Mouse (Mus musculus) forebrain, embryonic 14.5 days (tissue): ENCODE data around the gene 1700013G24Rik. TPM values are rescaled to one million over a fixed set of nuclear protein-coding genes. Genes with fewer than 3 reads are reported as not detected.

Experiments used
- ATAC-seq: fragments of 200-750 bp; cut with Nextera tagmentation; 2 replicates; pipeline ENCODE4 v1.8.0; 2017; ENCODE audit warnings: mild to moderate bottlenecking, moderate library complexity
- DNase-seq: peaks from one replicate; pipeline ENCODE4 v3.0.0-alpha.2; 2015; ENCODE audit warnings: low spot score
- H3K27ac ChIP-seq: fragments of 300-500 bp; sonication (generic); 2 replicates; pipeline ENCODE4 v1.5.1; 2014; ENCODE audit warnings: low read depth, mild to moderate bottlenecking, control low read depth, low read length, moderate library complexity
- H3K27me3 ChIP-seq: fragments of 300-500 bp; sonication (generic); replicated peaks from 2 replicates; pipeline ENCODE4 v1.6.1; 2014; ENCODE audit warnings: low read length, control low read depth, mixed read lengths; ENCODE audit not compliant: control insufficient read depth, insufficient read depth
- H3K36me3 ChIP-seq: fragments of 300-500 bp; sonication (generic); 2 replicates; pipeline ENCODE4 v1.6.1; 2014; ENCODE audit warnings: low read length, control low read depth; ENCODE audit not compliant: control insufficient read depth, insufficient read depth
- H3K4me1 ChIP-seq: fragments of 300-500 bp; sonication (generic); 2 replicates; pipeline ENCODE4 v1.6.1; 2014; ENCODE audit warnings: antibody characterized with exemption, low read length, control low read depth; ENCODE audit not compliant: control insufficient read depth, insufficient read depth
- H3K4me2 ChIP-seq: fragments of 300-500 bp; sonication (generic); 2 replicates; pipeline ENCODE4 v1.6.1; 2014; ENCODE audit warnings: mild to moderate bottlenecking, control low read depth, low read length
- H3K4me3 ChIP-seq: fragments of 300-500 bp; sonication (generic); 2 replicates; pipeline ENCODE4 v1.5.1; 2014; ENCODE audit warnings: low read depth, low read length, control low read depth
- H3K9ac ChIP-seq: fragments of 300-500 bp; sonication (generic); 2 replicates; pipeline ENCODE4 v1.6.1; 2014; ENCODE audit warnings: mild to moderate bottlenecking, low read length, control low read depth, moderate library complexity
- H3K9me3 ChIP-seq: fragments of 300-500 bp; sonication (generic); replicated peaks from 2 replicates; pipeline ENCODE4 v1.6.1; 2016; ENCODE audit warnings: low read length, control low read depth, mixed read lengths; ENCODE audit not compliant: control insufficient read depth
- WGBS: fragments of 180-500 bp; shearing (Covaris S2); extraction: QIAGEN DNeasy Blood & Tissue Kit; methylation state at CpG from one replicate; pipeline ENCODE4 v1.1.7; 2014; 5-methylcytosine and 5-hydroxymethylcytosine counted together
- polyA plus RNA-seq: library from polyadenylated mRNA; unstranded; fragments of >200 nt; fragmentation: Nextera tagmentation; extraction: Ambion mirVana; gene quantifications from 2 replicates; pipeline ENCODE4 v1.2.1, GENCODE M21; 2014

1700013G24Rik gene
- polyA plus RNA-seq, 1 experiment from 2014 or later: not detected

- Histone ChIP-seq H3K9ac (no peak overlapping the region), H3K9me3 (no peaks in the 10 kb centered on the region), H3K4me3 (no peak overlapping the region), H3K4me1 (peaks cover 30% of the 10 kb centered on the region), H3K27me3 (no peaks in the 10 kb centered on the region), H3K36me3 (no peaks in the 10 kb centered on the region), H3K27ac (0 out of 2 replicates have a peak overlapping the region, but pooled peaks have one; percentile 39), H3K4me2 (no peak overlapping the region)
- no peak for DNase-seq
- no peak for ATAC-seq
- WGBS: 56% methylated on average over 14 of the region's 14 CpGs
Measured at GRCm38 (mm10) chr4:137485258-137485960, 32.3 kb downstream of the 1700013G24Rik start.

DNA sequence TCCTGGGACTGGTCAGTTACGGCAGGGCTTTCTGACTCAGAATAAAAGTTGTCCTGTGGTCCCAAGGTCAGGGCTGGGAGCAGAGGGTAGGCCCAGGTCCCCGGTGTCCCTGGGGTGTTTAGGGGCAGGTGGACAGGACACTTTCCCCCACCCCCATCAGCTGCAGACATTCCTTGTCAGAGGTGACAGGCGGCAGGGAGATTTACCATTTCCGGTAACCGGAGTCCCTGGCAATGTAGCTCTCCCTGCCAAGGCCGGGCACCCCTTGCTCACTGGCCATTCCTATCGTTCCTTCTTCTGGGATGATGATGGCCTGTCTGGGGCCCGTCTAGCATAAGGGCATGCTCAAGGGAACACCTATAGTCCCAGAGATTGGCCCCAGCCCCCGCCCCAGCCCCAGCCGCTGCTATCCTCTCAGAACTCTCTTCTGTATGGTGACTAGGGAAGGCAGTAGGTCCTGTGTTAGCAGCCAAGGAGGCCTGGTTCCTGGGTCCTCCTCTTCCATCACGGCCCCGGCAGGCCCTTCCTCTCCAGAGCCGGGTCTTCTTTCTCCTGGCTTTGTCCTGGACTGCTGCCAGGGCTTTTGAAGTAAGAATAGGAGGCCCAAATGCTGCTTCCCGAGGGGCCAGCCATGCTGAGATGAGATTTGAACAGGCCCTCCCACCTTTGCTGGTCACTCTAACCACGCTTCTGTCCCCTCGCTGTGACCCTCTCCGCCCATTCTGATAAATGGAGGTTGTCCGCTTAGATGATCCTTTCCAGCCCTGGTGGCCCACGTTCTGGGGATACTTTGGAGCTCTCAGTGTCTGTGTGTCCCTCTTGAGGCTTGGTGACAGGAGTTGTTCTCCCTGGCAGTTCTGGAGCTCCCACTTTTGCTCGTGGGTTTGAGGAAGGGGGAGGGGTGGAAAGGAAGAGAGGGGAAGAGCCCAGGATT lies 33.3 kb downstream of the 1700013G24Rik start:
- 40% methylated on average over 20 of the region's 20 CpGs for WGBS
- H3K27ac ChIP-seq: peak overlapping the region; percentile 21; the same call in 1 of the 2 replicates
- peaks cover 30% of the 10 kb centered on the region for H3K4me1 ChIP-seq
- H3K4me3 ChIP-seq: no peak overlapping the region
- peak; percentile 42 for DNase-seq
- no peaks in the 10 kb centered on the region for H3K27me3 ChIP-seq
- H3K36me3 ChIP-seq: no peaks in the 10 kb centered on the region
- H3K9ac ChIP-seq: peak overlapping the region; percentile 25; the same call in 1 of the 2 replicates
- H3K9me3 ChIP-seq: no peaks in the 10 kb centered on the region
- H3K4me2 ChIP-seq: no peak overlapping the region
- no peak for ATAC-seq

DNA sequence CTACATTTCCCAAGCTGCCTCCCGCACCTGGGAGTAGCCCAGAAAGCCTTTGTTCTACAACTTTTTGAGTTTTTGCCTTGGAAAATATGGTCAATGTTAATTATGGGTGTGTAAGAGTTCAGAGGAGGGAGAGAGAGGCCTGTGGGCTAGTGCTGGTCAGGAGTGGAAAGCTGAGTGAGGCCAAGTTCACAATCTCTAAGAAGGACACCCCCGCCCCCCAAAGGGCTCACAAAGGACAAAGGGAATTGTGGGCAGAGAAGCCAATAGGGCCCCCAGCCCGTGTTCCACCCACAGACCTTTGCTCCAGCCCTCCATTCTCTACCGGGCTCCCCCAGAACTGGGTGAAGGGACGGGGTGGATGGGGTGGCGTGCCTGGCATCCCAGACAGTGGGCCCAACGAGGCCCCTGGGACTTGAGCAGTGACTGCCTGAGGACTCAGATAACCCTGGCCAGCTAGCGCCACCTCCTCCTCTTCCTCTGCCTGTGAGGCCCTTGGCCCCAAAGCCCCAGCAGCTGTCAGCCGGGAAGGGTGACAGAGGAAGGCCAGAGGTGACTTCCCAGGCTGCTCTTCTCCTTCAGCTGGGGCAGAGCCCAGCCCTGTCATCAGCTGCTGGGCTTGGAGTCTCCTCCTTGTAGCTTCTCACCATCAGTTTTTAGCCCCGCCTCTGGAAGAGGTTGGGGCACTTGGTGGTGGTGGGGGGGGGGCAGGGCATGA lies 34.4 kb downstream of the 1700013G24Rik start:
- no peak overlapping the region for H3K27ac ChIP-seq
- no peak for DNase-seq
- no peaks in the 10 kb centered on the region for H3K36me3 ChIP-seq
- no peak overlapping the region for H3K4me3 ChIP-seq
- ATAC-seq: no peak
- H3K9ac ChIP-seq: no peak overlapping the region
- H3K4me1 ChIP-seq: peaks cover 30% of the 10 kb centered on the region
- no peaks in the 10 kb centered on the region for H3K27me3 ChIP-seq
- no peak overlapping the region for H3K4me2 ChIP-seq
- 51% methylated on average over 10 of the region's 10 CpGs for WGBS
- H3K9me3 ChIP-seq: no peaks in the 10 kb centered on the region

GRCm38 (mm10) chr4:137488038-137488437 lies 35.0 kb downstream of the 1700013G24Rik start:
- Histone ChIP-seq H3K4me2 (no peak overlapping the region), H3K4me3 (no peak overlapping the region), H3K9me3 (no peaks in the 10 kb centered on the region), H3K27ac (no peak overlapping the region), H3K36me3 (no peaks in the 10 kb centered on the region), H3K4me1 (peaks cover 30% of the 10 kb centered on the region), H3K27me3 (no peaks in the 10 kb centered on the region), H3K9ac (no peak overlapping the region)
- peak; percentile 51 for DNase-seq
- 38% methylated on average over 11 of the region's 11 CpGs for WGBS
- no peak for ATAC-seq

DNA sequence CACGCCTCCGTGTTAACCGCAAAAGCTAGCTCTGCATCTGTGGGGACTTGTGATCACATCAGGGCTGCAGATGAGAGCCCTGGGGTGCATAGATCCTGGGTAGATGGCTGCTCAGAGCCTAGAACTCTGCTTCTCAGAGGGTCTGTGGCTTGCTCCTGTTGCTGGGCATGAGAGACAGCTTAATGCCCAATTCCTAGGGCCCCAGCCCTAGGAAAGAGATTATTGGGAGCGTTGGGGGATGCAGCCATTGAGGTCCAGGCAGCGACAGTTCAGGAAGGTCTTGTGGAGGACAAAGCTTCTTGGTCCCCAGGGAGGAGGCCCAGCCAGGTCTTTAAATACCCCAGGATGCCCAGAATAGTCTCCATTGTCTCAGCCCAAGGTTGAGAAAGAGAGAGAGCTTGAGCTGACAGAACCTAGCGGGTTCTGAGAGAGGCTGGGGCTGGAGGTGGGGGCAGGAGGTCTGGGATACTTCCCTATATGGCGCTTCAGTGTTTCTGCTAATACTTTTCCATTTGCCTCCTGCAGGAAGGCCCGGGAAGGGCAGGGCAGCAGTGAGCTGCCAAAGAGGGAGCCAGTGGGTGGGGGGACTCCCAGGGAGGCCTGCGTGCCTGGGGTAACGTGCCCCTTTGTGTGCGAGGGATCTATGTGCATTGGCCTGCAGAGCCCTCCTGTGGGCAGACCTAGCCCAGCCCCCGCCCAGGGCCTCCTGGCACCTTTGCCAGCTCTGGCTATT lies 35.7 kb downstream of the 1700013G24Rik start:
- Histone ChIP-seq H3K4me1 (peaks cover 30% of the 10 kb centered on the region), H3K4me2 (no peak overlapping the region), H3K36me3 (no peaks in the 10 kb centered on the region), H3K9ac (no peak overlapping the region), H3K9me3 (no peaks in the 10 kb centered on the region), H3K4me3 (no peak overlapping the region), H3K27me3 (no peaks in the 10 kb centered on the region), H3K27ac (peak overlapping the region; percentile 10; the same call in 1 of the 2 replicates)
- ATAC-seq: peak; percentile 48
- WGBS: 12% methylated on average over 12 of the region's 12 CpGs
- DNase-seq: peak; percentile 56

DNA sequence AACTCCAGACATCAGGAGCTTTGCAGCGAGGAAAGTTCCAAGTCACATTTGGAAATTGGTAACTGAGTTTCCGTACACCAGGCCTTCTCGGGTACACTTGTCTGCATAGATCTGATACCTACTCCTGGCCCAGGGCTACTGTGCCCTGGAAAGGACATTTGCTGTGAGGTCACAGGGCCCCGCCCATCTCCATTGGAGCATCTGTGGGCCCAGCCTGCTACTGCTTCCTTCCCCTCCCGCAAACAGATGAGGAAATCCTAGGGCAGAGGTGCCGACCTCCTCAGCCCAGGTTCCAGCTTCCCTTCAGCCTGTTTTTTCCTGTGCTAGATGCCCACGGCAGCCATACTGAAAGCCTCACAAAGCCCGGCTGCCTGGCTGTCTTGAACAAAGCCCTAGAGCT lies 36.9 kb downstream of the 1700013G24Rik start:
- ATAC-seq (no peak), DNase-seq (no peak)
- Histone ChIP-seq H3K4me1 (peaks cover 26% of the 10 kb centered on the region), H3K4me2 (no peak overlapping the region), H3K36me3 (no peaks in the 10 kb centered on the region), H3K9ac (no peak overlapping the region), H3K27me3 (no peaks in the 10 kb centered on the region), H3K4me3 (no peak overlapping the region), H3K27ac (no peak overlapping the region), H3K9me3 (no peaks in the 10 kb centered on the region)
- WGBS: 58% methylated on average over 8 of the region's 8 CpGs

DNA sequence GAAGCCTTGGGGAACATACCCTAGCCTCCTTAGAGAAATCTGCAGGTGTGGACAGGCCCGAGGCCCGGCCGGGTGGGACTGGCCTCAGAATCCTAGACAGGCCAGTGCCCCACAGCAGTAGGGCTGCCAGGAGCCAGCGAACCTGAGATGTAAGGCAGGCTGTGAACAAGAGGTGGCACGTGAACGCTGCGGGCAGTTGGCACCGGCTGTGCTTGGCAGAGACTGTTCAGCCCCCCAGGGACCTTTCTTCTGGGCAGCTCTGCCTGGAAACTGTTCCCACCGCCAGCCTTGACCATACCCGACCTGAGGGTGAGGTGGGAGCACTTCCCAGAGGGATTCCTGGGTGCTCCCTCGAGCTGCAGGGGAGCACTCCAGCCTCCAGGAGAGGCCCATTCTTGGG lies 39.5 kb downstream of the 1700013G24Rik start:
- DNase-seq (no peak), ATAC-seq (no peak)
- Histone ChIP-seq H3K4me3 (no peak overlapping the region), H3K27ac (no peak overlapping the region), H3K4me2 (no peak overlapping the region), H3K9ac (no peak overlapping the region), H3K4me1 (peaks cover 15% of the 10 kb centered on the region), H3K27me3 (no peaks in the 10 kb centered on the region), H3K36me3 (no peaks in the 10 kb centered on the region), H3K9me3 (no peaks in the 10 kb centered on the region)
- 66% methylated on average over 11 of the region's 11 CpGs for WGBS

DNA sequence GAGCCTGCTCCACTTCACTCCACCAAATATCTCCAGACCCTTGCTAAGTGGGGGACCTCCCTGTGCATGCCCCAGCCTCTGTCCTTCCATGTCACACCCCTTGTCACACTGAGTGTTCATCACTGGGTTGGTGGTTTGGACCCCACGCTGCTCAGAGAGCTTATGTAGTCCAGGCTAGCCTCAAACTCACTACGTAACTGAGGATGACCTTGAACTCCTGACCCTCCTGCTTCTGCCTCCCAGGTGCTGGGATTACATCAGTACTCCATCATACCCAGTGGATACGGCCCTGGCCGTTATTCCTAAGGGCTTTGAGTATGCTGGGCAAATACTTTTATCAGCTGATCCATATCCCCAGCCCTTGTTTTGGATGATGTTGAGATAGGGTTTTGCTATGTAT lies 40.1 kb downstream of the 1700013G24Rik start:
- Histone ChIP-seq H3K27me3 (no peaks in the 10 kb centered on the region), H3K4me1 (peaks cover 12% of the 10 kb centered on the region), H3K4me3 (no peak overlapping the region), H3K4me2 (no peak overlapping the region), H3K9me3 (no peaks in the 10 kb centered on the region), H3K9ac (no peak overlapping the region), H3K36me3 (no peaks in the 10 kb centered on the region), H3K27ac (no peak overlapping the region)
- WGBS: 88% methylated on average over 4 of the region's 4 CpGs
- no peak for ATAC-seq
- DNase-seq: no peak
